Mouse (Mus musculus): Measurements from ENCODE around the gene Olfr1141. TPM values are rescaled to one million over a fixed set of nuclear protein-coding genes. Genes with fewer than 3 reads are reported as not detected.

Gene Olfr1141
- total RNA-seq (2014; fragmentation: Nextera tagmentation) (not detected in 2 replicates), total RNA-seq (2017) (not detected in 2 replicates)

DNA sequence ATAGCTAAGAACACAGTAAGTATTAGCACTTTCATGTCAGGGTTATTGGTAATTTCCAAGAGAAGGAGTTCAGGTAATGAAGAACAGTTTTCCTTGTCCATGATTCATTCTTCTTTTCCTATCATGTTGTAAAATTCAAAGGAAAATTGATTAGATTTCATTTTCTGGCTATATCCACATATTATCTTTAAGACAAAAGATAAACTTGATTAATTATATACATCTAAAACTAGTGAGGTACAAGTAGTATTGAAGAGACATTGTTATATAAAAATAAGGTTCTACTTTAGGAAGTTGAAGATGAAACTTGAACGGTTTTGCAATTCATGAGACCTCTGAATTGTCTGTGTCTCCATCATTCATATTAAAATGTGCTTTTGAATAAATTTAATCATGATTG lies at the start of gene Olfr1141:
Olfr1141 (minus strand) TSS at position 101 of the 400 bp plus-strand sequence.
- no peak for ATAC-seq (replicated peaks; ENCODE audit: poor library complexity, severe bottlenecking)

DNA sequence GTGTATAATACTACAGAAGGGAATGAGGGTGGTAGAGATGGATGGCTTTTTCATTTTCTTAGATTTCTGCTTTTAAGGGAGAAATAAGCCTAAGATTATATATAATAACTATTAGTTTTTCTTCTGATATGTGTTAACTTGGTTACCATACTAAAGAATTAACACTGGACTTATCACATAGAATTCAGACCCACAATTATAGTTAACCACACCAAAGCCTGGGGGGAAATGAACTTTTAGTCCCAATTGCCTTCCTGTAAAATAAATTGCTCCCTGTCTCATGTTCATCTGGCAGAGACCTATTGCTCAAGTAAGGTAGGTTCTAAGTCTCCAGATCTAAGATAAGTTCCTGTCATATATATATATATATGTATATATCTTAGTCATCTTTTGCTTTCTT lies 46.5 kb upstream of the Olfr1141 start, which contains the start of gene Olfr1143:
Olfr1143 (plus strand) TSS at position 301 of the 400 bp plus-strand sequence.
- ATAC-seq (replicated peaks; ENCODE audit: poor library complexity, severe bottlenecking), result no peak

DNA sequence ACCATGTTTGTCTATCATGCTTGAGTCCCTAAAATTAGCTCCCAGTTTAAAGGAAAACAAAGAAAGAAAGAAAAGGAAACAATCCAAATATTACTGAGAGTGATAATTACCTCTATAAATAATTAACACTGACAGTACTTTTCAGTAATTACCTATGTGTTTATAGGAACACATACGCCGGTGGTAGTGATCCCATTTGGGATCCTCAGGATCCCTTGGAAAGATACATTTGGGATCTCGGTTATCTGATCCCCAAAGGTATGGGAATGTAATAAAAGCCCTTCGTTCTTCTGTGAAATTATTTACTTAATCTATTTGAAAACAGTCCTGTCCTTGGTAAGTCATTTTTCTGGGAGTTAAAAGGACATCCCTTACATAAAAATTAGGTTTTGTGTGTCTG lies 25.4 kb upstream of the Olfr1141 start, which contains the start of gene Olfr152:
Olfr152 (plus strand) TSS at position 301 of the 400 bp plus-strand sequence.
- ATAC-seq (replicated peaks; ENCODE audit: poor library complexity, severe bottlenecking), result no peak

DNA sequence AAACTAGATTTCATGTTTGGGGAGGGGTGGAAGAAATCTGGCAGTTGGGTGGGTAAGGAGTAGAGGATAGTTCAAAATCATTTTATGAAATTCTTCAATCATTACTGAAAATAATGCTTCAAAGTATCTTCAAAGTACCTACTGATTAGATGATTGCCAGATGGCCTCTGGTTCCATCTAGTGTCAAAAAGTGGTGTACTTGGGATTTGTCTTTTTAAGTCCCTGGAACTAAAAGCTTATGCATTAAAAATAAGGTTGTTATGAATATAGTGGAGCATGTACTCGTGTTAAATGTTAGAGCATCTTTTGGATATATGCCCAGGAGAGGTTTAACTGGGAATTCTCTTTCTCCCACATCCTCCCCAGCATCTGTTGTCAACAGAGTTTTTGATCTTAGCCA lies 22.4 kb upstream of the Olfr1141 start:
- no peak for ATAC-seq (replicated peaks; ENCODE audit: poor library complexity, severe bottlenecking)

DNA sequence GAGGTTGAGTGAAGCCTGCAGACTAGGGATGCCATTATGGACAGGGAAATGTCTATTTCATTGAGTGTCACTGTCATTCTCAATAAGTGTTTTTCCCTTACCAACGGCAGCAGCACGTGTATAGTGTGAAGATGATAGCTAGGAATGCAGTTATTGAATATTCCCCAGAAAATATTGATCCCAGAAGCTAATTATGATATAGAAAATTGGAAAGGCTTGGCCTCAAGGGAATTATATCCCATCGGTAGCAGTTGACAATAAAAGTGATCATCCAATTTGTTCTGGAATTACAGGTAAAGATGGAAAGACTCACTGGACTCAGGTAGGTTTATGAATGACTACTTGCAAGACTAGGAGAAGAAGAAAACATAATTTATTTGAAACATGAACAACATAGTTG lies 10.3 kb downstream of the Olfr1141 start, which contains the start of gene Olfr1140:
Olfr1140 (plus strand) TSS at position 301 of the 400 bp plus-strand sequence.
- ATAC-seq (replicated peaks; ENCODE audit: poor library complexity, severe bottlenecking), result no peak

DNA sequence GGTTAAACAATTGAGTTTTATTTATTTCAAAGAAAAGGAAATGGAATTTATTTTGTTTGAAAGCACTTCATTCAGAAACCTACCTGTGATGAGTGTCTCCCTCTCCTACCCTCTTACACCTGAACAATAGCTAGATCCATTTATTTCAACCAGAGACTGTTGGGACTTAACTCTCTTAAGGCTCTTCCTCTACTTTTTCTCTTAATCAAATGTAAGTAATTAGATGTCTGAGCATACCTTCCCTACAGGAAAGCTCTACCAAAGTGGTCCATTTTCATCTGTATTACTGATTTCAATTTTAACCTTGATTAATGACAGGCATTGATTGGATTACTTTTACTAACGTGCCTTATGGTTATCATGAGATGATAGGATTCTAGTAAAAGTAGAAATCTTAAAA lies 13.9 kb downstream of the Olfr1141 start, which contains the start of gene Olfr1138:
Olfr1138 (minus strand) TSS at position 101 of the 400 bp plus-strand sequence.
- ATAC-seq (replicated peaks; ENCODE audit: poor library complexity, severe bottlenecking), result no peak

DNA sequence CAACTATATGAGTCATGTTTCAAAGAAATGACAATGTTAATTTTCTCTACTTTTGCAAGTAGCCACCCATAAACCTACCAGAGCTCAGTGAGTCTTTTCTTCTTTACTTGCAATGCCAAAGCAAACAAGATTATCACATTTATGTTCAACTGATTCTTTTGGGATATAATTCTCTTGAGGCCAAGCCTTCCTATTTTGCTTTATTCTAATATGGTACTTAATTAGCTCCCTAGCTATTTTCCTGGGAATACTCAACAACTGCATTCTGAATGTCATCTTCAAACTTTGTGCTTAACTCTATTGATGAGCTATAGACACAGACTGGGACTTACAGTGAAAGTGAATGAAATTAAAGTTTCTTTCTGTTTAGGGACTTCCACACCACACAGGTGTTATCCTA lies 40.7 kb downstream of the Olfr1141 start, which contains the start of gene Olfr1137:
Olfr1137 (minus strand) TSS at position 101 of the 400 bp plus-strand sequence.
- no peak for ATAC-seq (replicated peaks; ENCODE audit: poor library complexity, severe bottlenecking)

Other genes with a start within 250 kb of the Olfr1141 start
- not detected in 2 replicates for gene Pramel6, start 247.4 kb downstream of the Olfr1141 start, total RNA-seq (2014; fragmentation: Nextera tagmentation)
- gene Pramel6, start 247.4 kb downstream of the Olfr1141 start, total RNA-seq (2017), result not detected in 2 replicates
- gene Olfr153, start 222.2 kb downstream of the Olfr1141 start, total RNA-seq (2014; fragmentation: Nextera tagmentation), result not detected in 2 replicates
- not detected in 2 replicates for gene Olfr153, start 222.2 kb downstream of the Olfr1141 start, total RNA-seq (2017)
- not detected in 2 replicates for gene Olfr1128, start 208.4 kb downstream of the Olfr1141 start, total RNA-seq (2014; fragmentation: Nextera tagmentation)
- gene Olfr1128, start 208.4 kb downstream of the Olfr1141 start, total RNA-seq (2017), result not detected in 2 replicates
- gene Olfr1129, start 180.1 kb downstream of the Olfr1141 start, total RNA-seq (2014; fragmentation: Nextera tagmentation), result not detected in 2 replicates
- gene Olfr1129, start 180.1 kb downstream of the Olfr1141 start, total RNA-seq (2017), result not detected in 2 replicates
- gene Olfr1130, start 147.8 kb downstream of the Olfr1141 start, total RNA-seq (2014; fragmentation: Nextera tagmentation), result not detected in 2 replicates
- not detected in 2 replicates for gene Olfr1130, start 147.8 kb downstream of the Olfr1141 start, total RNA-seq (2017)
- gene Olfr1131, start 126.9 kb downstream of the Olfr1141 start, total RNA-seq (2014; fragmentation: Nextera tagmentation), result not detected in 2 replicates
- not detected in 2 replicates for gene Olfr1131, start 126.9 kb downstream of the Olfr1141 start, total RNA-seq (2017)
- gene Olfr1132, start 116.5 kb downstream of the Olfr1141 start, total RNA-seq (2014; fragmentation: Nextera tagmentation), result not detected in 2 replicates
- gene Olfr1132, start 116.5 kb downstream of the Olfr1141 start, total RNA-seq (2017), result not detected in 2 replicates
- not detected in 2 replicates for gene Olfr1133, start 106.6 kb downstream of the Olfr1141 start, total RNA-seq (2014; fragmentation: Nextera tagmentation)
- not detected in 2 replicates for gene Olfr1133, start 106.6 kb downstream of the Olfr1141 start, total RNA-seq (2017)
- not detected in 2 replicates for gene Olfr1134, start 95.5 kb downstream of the Olfr1141 start, total RNA-seq (2014; fragmentation: Nextera tagmentation)
- gene Olfr1134, start 95.5 kb downstream of the Olfr1141 start, total RNA-seq (2017), result not detected in 2 replicates
- gene Olfr1135, start 80.3 kb downstream of the Olfr1141 start, total RNA-seq (2014; fragmentation: Nextera tagmentation), result not detected in 2 replicates
- gene Olfr1135, start 80.3 kb downstream of the Olfr1141 start, total RNA-seq (2017), result not detected in 2 replicates
- not detected in 2 replicates for gene Olfr1136, start 60.0 kb downstream of the Olfr1141 start, total RNA-seq (2014; fragmentation: Nextera tagmentation)
- not detected in 2 replicates for gene Olfr1136, start 60.0 kb downstream of the Olfr1141 start, total RNA-seq (2017)
- not detected in 2 replicates for gene Olfr1137, start 40.8 kb downstream of the Olfr1141 start, total RNA-seq (2014; fragmentation: Nextera tagmentation)
- not detected in 2 replicates for gene Olfr1137, start 40.8 kb downstream of the Olfr1141 start, total RNA-seq (2017)
- not detected in 2 replicates for gene Olfr1138, start 14.0 kb downstream of the Olfr1141 start, total RNA-seq (2014; fragmentation: Nextera tagmentation)
- not detected in 2 replicates for gene Olfr1138, start 14.0 kb downstream of the Olfr1141 start, total RNA-seq (2017)
- gene Olfr1140, start 10.2 kb downstream of the Olfr1141 start, total RNA-seq (2014; fragmentation: Nextera tagmentation), result not detected in 2 replicates
- gene Olfr1140, start 10.2 kb downstream of the Olfr1141 start, total RNA-seq (2017), result not detected in 2 replicates
- gene Olfr152, start 25.5 kb upstream of the Olfr1141 start, total RNA-seq (2014; fragmentation: Nextera tagmentation), result not detected in 2 replicates
- not detected in 2 replicates for gene Olfr152, start 25.5 kb upstream of the Olfr1141 start, total RNA-seq (2017)
- gene Olfr1143, start 46.6 kb upstream of the Olfr1141 start, total RNA-seq (2014; fragmentation: Nextera tagmentation), result not detected in 2 replicates
- not detected in 2 replicates for gene Olfr1143, start 46.6 kb upstream of the Olfr1141 start, total RNA-seq (2017)
- not detected in 2 replicates for gene Olfr1145, start 55.8 kb upstream of the Olfr1141 start, total RNA-seq (2014; fragmentation: Nextera tagmentation)
- gene Olfr1145, start 55.8 kb upstream of the Olfr1141 start, total RNA-seq (2017), result not detected in 2 replicates
- not detected in 2 replicates for gene Olfr1148, start 76.5 kb upstream of the Olfr1141 start, total RNA-seq (2014; fragmentation: Nextera tagmentation)
- gene Olfr1148, start 76.5 kb upstream of the Olfr1141 start, total RNA-seq (2017), result not detected in 2 replicates
- not detected in 2 replicates for gene Olfr1150-ps1, start 90.0 kb upstream of the Olfr1141 start, total RNA-seq (2014; fragmentation: Nextera tagmentation)
- gene Olfr1150-ps1, start 90.0 kb upstream of the Olfr1141 start, total RNA-seq (2017), result not detected in 2 replicates
- gene Olfr1151, start 101.9 kb upstream of the Olfr1141 start, total RNA-seq (2014; fragmentation: Nextera tagmentation), result not detected in 2 replicates
- not detected in 2 replicates for gene Olfr1151, start 101.9 kb upstream of the Olfr1141 start, total RNA-seq (2017)
- not detected in 2 replicates for gene Olfr1152, start 112.5 kb upstream of the Olfr1141 start, total RNA-seq (2014; fragmentation: Nextera tagmentation)
- gene Olfr1152, start 112.5 kb upstream of the Olfr1141 start, total RNA-seq (2017), result not detected in 2 replicates
- gene Olfr1153, start 141.0 kb upstream of the Olfr1141 start, total RNA-seq (2014; fragmentation: Nextera tagmentation), result not detected in 2 replicates
- not detected in 2 replicates for gene Olfr1153, start 141.0 kb upstream of the Olfr1141 start, total RNA-seq (2017)
- not detected in 2 replicates for gene Olfr1154, start 151.2 kb upstream of the Olfr1141 start, total RNA-seq (2014; fragmentation: Nextera tagmentation)
- not detected in 2 replicates for gene Olfr1154, start 151.2 kb upstream of the Olfr1141 start, total RNA-seq (2017)
- not detected in 2 replicates for gene Olfr1155, start 191.1 kb upstream of the Olfr1141 start, total RNA-seq (2014; fragmentation: Nextera tagmentation)
- gene Olfr1155, start 191.1 kb upstream of the Olfr1141 start, total RNA-seq (2017), result not detected in 2 replicates
- not detected in 2 replicates for gene Olfr1156, start 199.1 kb upstream of the Olfr1141 start, total RNA-seq (2014; fragmentation: Nextera tagmentation)
- gene Olfr1156, start 199.1 kb upstream of the Olfr1141 start, total RNA-seq (2017), result not detected in 2 replicates
- not detected in 2 replicates for gene Olfr1157, start 214.3 kb upstream of the Olfr1141 start, total RNA-seq (2014; fragmentation: Nextera tagmentation)
- not detected in 2 replicates for gene Olfr1157, start 214.3 kb upstream of the Olfr1141 start, total RNA-seq (2017)
- gene Olfr74, start 220.7 kb upstream of the Olfr1141 start, total RNA-seq (2014; fragmentation: Nextera tagmentation), result not detected in 2 replicates
- not detected in 2 replicates for gene Olfr74, start 220.7 kb upstream of the Olfr1141 start, total RNA-seq (2017)
- gene Olfr1158, start 236.1 kb upstream of the Olfr1141 start, total RNA-seq (2014; fragmentation: Nextera tagmentation), result not detected in 2 replicates
- not detected in 2 replicates for gene Olfr1158, start 236.1 kb upstream of the Olfr1141 start, total RNA-seq (2017)